Mouse (Mus musculus): ENCODE data around the gene Itpka. TPM values are rescaled to one million over a fixed set of nuclear protein-coding genes. Genes with fewer than 3 reads are reported as not detected.
"Not testable (repeated sequence)": the region's sequence is repeated elsewhere in the genome, so short reads cannot be mapped to it uniquely, and the experiment has no call there.

Itpka gene
- polyA plus RNA-seq (2015; fragmentation: Nextera tagmentation; extraction: Ambion mirVana) = 1.7 and 2.7 TPM in 2 replicates

- Histone ChIP-seq H3K4me1 (ENCODE audit: control insufficient read depth, insufficient read depth, low read length) (peaks cover 48% of the 10 kb centered on the region), H3K9ac (ENCODE audit: low read length) (peak within 1 kb of the TSS; percentile 81), H3K4me2 (ENCODE audit: low read depth, low read length) (peak within 1 kb of the TSS; percentile 96), H3K9me3 (replicated peaks; ENCODE audit: control insufficient read depth, low read length) (no peaks in the 10 kb centered on the region), H3K27me3 (ENCODE audit: control insufficient read depth, insufficient read depth, low read length) (peaks cover 13% of the 10 kb centered on the region), H3K27ac (ENCODE audit: low read length) (peak within 1 kb of the TSS; percentile 93), H3K36me3 (ENCODE audit: control insufficient read depth, insufficient read depth) (no peaks in the 10 kb centered on the region), H3K4me3 (ENCODE audit: low read length) (peak within 1 kb of the TSS; percentile 67)
- peak; percentile 87 for ATAC-seq (replicated peaks; ENCODE audit: extremely low read depth, insufficient read depth, low FRiP score)
- WGBS = under 1% methylated on average over 53 of the region's 53 CpGs
Measured at GRCm38 (mm10) chr2:119741581-119742411, at the start of gene Itpka. TSS of gene Itpka (plus strand) at chr2:119742337.

GRCm38 (mm10) chr2:119694826-119695225, 47.3 kb upstream of the Itpka start:
- Histone ChIP-seq H3K4me1 (ENCODE audit: control insufficient read depth, insufficient read depth, low read length) (peaks cover 4% of the 10 kb centered on the region; the same call in 1 of the 2 replicates), H3K9me3 (replicated peaks; ENCODE audit: control insufficient read depth, low read length) (no peaks in the 10 kb centered on the region), H3K9ac (ENCODE audit: low read length) (no peak overlapping the region), H3K27me3 (ENCODE audit: control insufficient read depth, insufficient read depth, low read length) (no peaks in the 10 kb centered on the region), H3K4me3 (ENCODE audit: low read length) (no peak overlapping the region), H3K27ac (ENCODE audit: low read length) (no peak overlapping the region), H3K36me3 (ENCODE audit: control insufficient read depth, insufficient read depth) (0 out of 2 replicates have a peak, but pooled peaks cover 6% of the 10 kb centered on the region), H3K4me2 (ENCODE audit: low read depth, low read length) (no peak overlapping the region)
- WGBS = 82% methylated on average over 2 of the region's 2 CpGs
- no peak for ATAC-seq (replicated peaks; ENCODE audit: extremely low read depth, insufficient read depth, low FRiP score)

- ATAC-seq (replicated peaks; ENCODE audit: extremely low read depth, insufficient read depth, low FRiP score) = no peak
- 0 out of 2 replicates have a peak, but pooled peaks cover 6% of the 10 kb centered on the region for H3K36me3 ChIP-seq (ENCODE audit: control insufficient read depth, insufficient read depth)
- H3K9ac ChIP-seq (ENCODE audit: low read length) = no peak overlapping the region
- H3K27me3 ChIP-seq (ENCODE audit: control insufficient read depth, insufficient read depth, low read length) = no peaks in the 10 kb centered on the region
- no peak overlapping the region for H3K4me2 ChIP-seq (ENCODE audit: low read depth, low read length)
- no peaks in the 10 kb centered on the region for H3K9me3 ChIP-seq (replicated peaks; ENCODE audit: control insufficient read depth, low read length)
- H3K27ac ChIP-seq (ENCODE audit: low read length) = no peak overlapping the region
- H3K4me3 ChIP-seq (ENCODE audit: low read length) = no peak overlapping the region
- WGBS = 75% methylated on average over 1 of the region's 1 CpGs
- no peaks in the 10 kb centered on the region for H3K4me1 ChIP-seq (ENCODE audit: control insufficient read depth, insufficient read depth, low read length)
Measured at GRCm38 (mm10) chr2:119696111-119696510, 46.0 kb upstream of the Itpka start.

GRCm38 (mm10) chr2:119698472-119698871, 43.7 kb upstream of the Itpka start:
- Histone ChIP-seq H3K4me2 (ENCODE audit: low read depth, low read length) (no peak overlapping the region), H3K27ac (ENCODE audit: low read length) (no peak overlapping the region), H3K9me3 (replicated peaks; ENCODE audit: control insufficient read depth, low read length) (no peaks in the 10 kb centered on the region), H3K36me3 (ENCODE audit: control insufficient read depth, insufficient read depth) (0 out of 2 replicates have a peak, but pooled peaks cover 2% of the 10 kb centered on the region), H3K9ac (ENCODE audit: low read length) (no peak overlapping the region), H3K4me3 (ENCODE audit: low read length) (no peak overlapping the region), H3K27me3 (ENCODE audit: control insufficient read depth, insufficient read depth, low read length) (no peaks in the 10 kb centered on the region), H3K4me1 (ENCODE audit: control insufficient read depth, insufficient read depth, low read length) (no peaks in the 10 kb centered on the region)
- 90% methylated on average over 2 of the region's 2 CpGs for WGBS
- no peak for ATAC-seq (replicated peaks; ENCODE audit: extremely low read depth, insufficient read depth, low FRiP score)

GRCm38 (mm10) chr2:119699962-119700361, 42.2 kb upstream of the Itpka start:
- Histone ChIP-seq H3K27me3 (ENCODE audit: control insufficient read depth, insufficient read depth, low read length) (no peaks in the 10 kb centered on the region), H3K4me1 (ENCODE audit: control insufficient read depth, insufficient read depth, low read length) (no peaks in the 10 kb centered on the region), H3K4me3 (ENCODE audit: low read length) (no peak overlapping the region), H3K9ac (ENCODE audit: low read length) (no peak overlapping the region), H3K36me3 (ENCODE audit: control insufficient read depth, insufficient read depth) (peaks cover 2% of the 10 kb centered on the region; the same call in 1 of the 2 replicates), H3K4me2 (ENCODE audit: low read depth, low read length) (no peak overlapping the region), H3K27ac (ENCODE audit: low read length) (no peak overlapping the region), H3K9me3 (replicated peaks; ENCODE audit: control insufficient read depth, low read length) (no peaks in the 10 kb centered on the region)
- 91% methylated on average over 3 of the region's 3 CpGs for WGBS
- ATAC-seq (replicated peaks; ENCODE audit: extremely low read depth, insufficient read depth, low FRiP score) = no peak

GRCm38 (mm10) chr2:119703171-119703570, 39.0 kb upstream of the Itpka start:
- no peaks in the 10 kb centered on the region for H3K4me1 ChIP-seq (ENCODE audit: control insufficient read depth, insufficient read depth, low read length)
- H3K4me2 ChIP-seq (ENCODE audit: low read depth, low read length) = no peak overlapping the region
- no peaks in the 10 kb centered on the region for H3K27me3 ChIP-seq (ENCODE audit: control insufficient read depth, insufficient read depth, low read length)
- H3K4me3 ChIP-seq (ENCODE audit: low read length) = no peak overlapping the region
- H3K36me3 ChIP-seq (ENCODE audit: control insufficient read depth, insufficient read depth) = peaks cover 14% of the 10 kb centered on the region
- ATAC-seq (replicated peaks; ENCODE audit: extremely low read depth, insufficient read depth, low FRiP score) = no peak
- no peak overlapping the region for H3K9ac ChIP-seq (ENCODE audit: low read length)
- no peak overlapping the region for H3K27ac ChIP-seq (ENCODE audit: low read length)
- no peaks in the 10 kb centered on the region for H3K9me3 ChIP-seq (replicated peaks; ENCODE audit: control insufficient read depth, low read length)
- 98% methylated on average over 2 of the region's 2 CpGs for WGBS

GRCm38 (mm10) chr2:119707676-119708075, 34.5 kb upstream of the Itpka start:
- Histone ChIP-seq H3K4me2 (ENCODE audit: low read depth, low read length) (no peak overlapping the region), H3K4me3 (ENCODE audit: low read length) (no peak overlapping the region), H3K27me3 (ENCODE audit: control insufficient read depth, insufficient read depth, low read length) (no peaks in the 10 kb centered on the region), H3K36me3 (ENCODE audit: control insufficient read depth, insufficient read depth) (peaks cover 35% of the 10 kb centered on the region), H3K9ac (ENCODE audit: low read length) (no peak overlapping the region), H3K27ac (ENCODE audit: low read length) (no peak overlapping the region), H3K4me1 (ENCODE audit: control insufficient read depth, insufficient read depth, low read length) (no peaks in the 10 kb centered on the region), H3K9me3 (replicated peaks; ENCODE audit: control insufficient read depth, low read length) (no peaks in the 10 kb centered on the region)
- ATAC-seq (replicated peaks; ENCODE audit: extremely low read depth, insufficient read depth, low FRiP score) = no peak
- WGBS = 88% methylated on average over 3 of the region's 3 CpGs

- no peak for ATAC-seq (replicated peaks; ENCODE audit: extremely low read depth, insufficient read depth, low FRiP score)
- 82% methylated on average over 3 of the region's 3 CpGs for WGBS
- Histone ChIP-seq H3K4me3 (ENCODE audit: low read length) (no peak overlapping the region), H3K27ac (ENCODE audit: low read length) (no peak overlapping the region), H3K9me3 (replicated peaks; ENCODE audit: control insufficient read depth, low read length) (no peaks in the 10 kb centered on the region), H3K4me2 (ENCODE audit: low read depth, low read length) (no peak overlapping the region), H3K27me3 (ENCODE audit: control insufficient read depth, insufficient read depth, low read length) (no peaks in the 10 kb centered on the region), H3K36me3 (ENCODE audit: control insufficient read depth, insufficient read depth) (peaks cover 38% of the 10 kb centered on the region), H3K4me1 (ENCODE audit: control insufficient read depth, insufficient read depth, low read length) (no peaks in the 10 kb centered on the region), H3K9ac (ENCODE audit: low read length) (no peak overlapping the region)
Measured at GRCm38 (mm10) chr2:119710011-119710410, 32.1 kb upstream of the Itpka start.

- not testable (repeated sequence) for ATAC-seq (replicated peaks; ENCODE audit: extremely low read depth, insufficient read depth, low FRiP score); H3K4me2 ChIP-seq (ENCODE audit: low read depth, low read length); H3K4me3 ChIP-seq (ENCODE audit: low read length); H3K9me3 ChIP-seq (replicated peaks; ENCODE audit: control insufficient read depth, low read length); H3K27me3 ChIP-seq (ENCODE audit: control insufficient read depth, insufficient read depth, low read length); H3K27ac ChIP-seq (ENCODE audit: low read length); H3K9ac ChIP-seq (ENCODE audit: low read length); H3K4me1 ChIP-seq (ENCODE audit: control insufficient read depth, insufficient read depth, low read length)
- peaks cover 43% of the 10 kb centered on the region for H3K36me3 ChIP-seq (ENCODE audit: control insufficient read depth, insufficient read depth)
- 89% methylated on average over 2 of the region's 2 CpGs for WGBS
Measured at GRCm38 (mm10) chr2:119715868-119716267, 26.3 kb upstream of the Itpka start.
